Mouse (Mus musculus): ENCODE data around the gene 1700016K19Rik. TPM values are rescaled to one million over a fixed set of nuclear protein-coding genes. Genes with fewer than 3 reads are reported as not detected.

1700016K19Rik gene
- not detected in 2 replicates for total RNA-seq (2015; ENCODE audit: low replicate concordance)
- not detected in 2 replicates for total RNA-seq (2017; ENCODE audit: low replicate concordance)

GRCm38 (mm10) chr11:75999440-76000155 is at the start of gene 1700016K19Rik:
Gene 1700016K19Rik, plus strand, starts transcription at chr11:75999912.
- ATAC-seq (replicated peaks; ENCODE audit: low FRiP score, poor library complexity, severe bottlenecking) = 0 out of 2 replicates have a peak, but pooled peaks have one; percentile 30

GRCm38 (mm10) chr11:75950459-75950858 is 49.3 kb upstream of the 1700016K19Rik start:
- ATAC-seq (replicated peaks; ENCODE audit: low FRiP score, poor library complexity, severe bottlenecking) = no peak

- ATAC-seq (replicated peaks; ENCODE audit: low FRiP score, poor library complexity, severe bottlenecking) = no peak
Measured at GRCm38 (mm10) chr11:75951895-75952294, 47.8 kb upstream of the 1700016K19Rik start.

- no peak for ATAC-seq (replicated peaks; ENCODE audit: low FRiP score, poor library complexity, severe bottlenecking)
Measured at GRCm38 (mm10) chr11:75954896-75955295, 44.8 kb upstream of the 1700016K19Rik start.

GRCm38 (mm10) chr11:75956651-75957050 is 43.1 kb upstream of the 1700016K19Rik start:
- no peak for ATAC-seq (replicated peaks; ENCODE audit: low FRiP score, poor library complexity, severe bottlenecking)

- ATAC-seq (replicated peaks; ENCODE audit: low FRiP score, poor library complexity, severe bottlenecking) = no peak
Measured at GRCm38 (mm10) chr11:75957124-75957832, 42.4 kb upstream of the 1700016K19Rik start.

- no peak for ATAC-seq (replicated peaks; ENCODE audit: low FRiP score, poor library complexity, severe bottlenecking)
Measured at GRCm38 (mm10) chr11:75961782-75962181, 37.9 kb upstream of the 1700016K19Rik start.

GRCm38 (mm10) chr11:75963730-75964475 is 35.8 kb upstream of the 1700016K19Rik start:
- no peak for ATAC-seq (replicated peaks; ENCODE audit: low FRiP score, poor library complexity, severe bottlenecking)

- no peak for ATAC-seq (replicated peaks; ENCODE audit: low FRiP score, poor library complexity, severe bottlenecking)
Measured at GRCm38 (mm10) chr11:75964476-75964730, 35.3 kb upstream of the 1700016K19Rik start.

- no peak for ATAC-seq (replicated peaks; ENCODE audit: low FRiP score, poor library complexity, severe bottlenecking)
Measured at GRCm38 (mm10) chr11:75965674-75966400, 33.9 kb upstream of the 1700016K19Rik start.

- peak; percentile 81 for ATAC-seq (replicated peaks; ENCODE audit: low FRiP score, poor library complexity, severe bottlenecking)
Measured at GRCm38 (mm10) chr11:75966401-75967372, 33.0 kb upstream of the 1700016K19Rik start.

GRCm38 (mm10) chr11:75968761-75969160 is 31.0 kb upstream of the 1700016K19Rik start:
- no peak for ATAC-seq (replicated peaks; ENCODE audit: low FRiP score, poor library complexity, severe bottlenecking)

GRCm38 (mm10) chr11:75970629-75971028 is 29.1 kb upstream of the 1700016K19Rik start:
- ATAC-seq (replicated peaks; ENCODE audit: low FRiP score, poor library complexity, severe bottlenecking) = no peak

- no peak for ATAC-seq (replicated peaks; ENCODE audit: low FRiP score, poor library complexity, severe bottlenecking)
Measured at GRCm38 (mm10) chr11:75972188-75972587, 27.5 kb upstream of the 1700016K19Rik start.

GRCm38 (mm10) chr11:75972916-75973567 is 26.7 kb upstream of the 1700016K19Rik start:
- no peak for ATAC-seq (replicated peaks; ENCODE audit: low FRiP score, poor library complexity, severe bottlenecking)

GRCm38 (mm10) chr11:75973988-75974387 is 25.7 kb upstream of the 1700016K19Rik start:
- no peak for ATAC-seq (replicated peaks; ENCODE audit: low FRiP score, poor library complexity, severe bottlenecking)

GRCm38 (mm10) chr11:75976748-75977147 is 23.0 kb upstream of the 1700016K19Rik start:
- ATAC-seq (replicated peaks; ENCODE audit: low FRiP score, poor library complexity, severe bottlenecking) = no peak

- no peak for ATAC-seq (replicated peaks; ENCODE audit: low FRiP score, poor library complexity, severe bottlenecking)
Measured at GRCm38 (mm10) chr11:75978051-75978450, 21.7 kb upstream of the 1700016K19Rik start.
